Mouse (Mus musculus) cortical plate, adult 2 months (tissue): ENCODE measurements around the gene Agfg2.

ENCODE experiments used
- CTCF ChIP-seq: fragments of 200-500 bp; IDR thresholded peaks from 2 replicates; pipeline ENCODE4 v1.5.1; 2011; ENCODE audit warnings: mild to moderate bottlenecking, control low read depth, low read length; ENCODE audit not compliant: insufficient read depth; ENCODE audit errors: extremely low read depth
- POLR2A ChIP-seq: fragments of 200-500 bp; IDR thresholded peaks from 2 replicates; pipeline ENCODE4 v1.6.1; 2011; ENCODE audit warnings: mild to moderate bottlenecking, low read length, control low read depth; ENCODE audit not compliant: insufficient read depth; ENCODE audit errors: extremely low read depth

DNA sequence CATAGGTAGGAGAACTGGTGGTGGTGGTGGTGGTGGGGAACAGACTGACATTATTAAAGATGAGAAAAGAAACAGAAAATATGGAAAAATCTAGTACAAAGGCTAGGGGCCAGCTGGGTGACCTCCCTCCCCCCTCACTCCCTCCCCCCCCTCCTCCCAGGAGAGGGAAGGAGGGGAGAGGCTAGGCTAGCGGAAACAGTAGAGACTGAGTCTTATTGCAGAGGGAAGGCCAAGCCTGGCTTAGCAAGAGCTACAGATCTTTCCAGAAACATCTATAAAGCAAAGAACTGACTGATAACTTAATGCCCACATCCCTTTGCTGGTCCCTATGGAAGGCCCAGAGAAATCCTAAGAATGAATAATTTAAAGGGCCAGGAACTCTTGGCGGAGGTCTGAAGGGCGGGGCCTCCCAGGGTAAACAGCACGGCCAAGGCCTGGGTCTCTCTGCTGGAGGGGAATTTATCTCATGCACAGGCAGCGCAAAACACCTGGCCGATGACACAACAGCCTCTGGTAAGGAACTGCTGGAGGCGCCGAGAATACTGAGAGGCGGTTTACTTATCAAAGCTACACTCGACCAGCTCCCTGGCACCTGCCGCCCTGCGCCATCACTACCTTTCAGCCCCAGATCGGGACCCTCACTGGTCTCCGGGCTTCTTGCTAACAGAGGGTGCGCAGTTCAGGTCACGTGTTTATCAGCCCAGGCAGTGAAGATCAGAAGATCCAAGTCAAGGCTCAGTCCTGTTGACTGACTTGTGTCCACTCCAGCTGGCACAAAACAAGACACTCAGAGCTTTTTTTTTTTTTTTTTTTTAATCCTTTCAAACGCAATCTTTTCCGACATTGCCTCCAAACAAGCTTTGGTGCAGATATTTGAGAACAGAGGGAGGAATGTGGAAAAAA, 34.6 kb downstream of the Agfg2 start:
- TF ChIP-seq CTCF (no peak), POLR2A (no peak)
